Mouse (Mus musculus) cerebellum, adult 2 months (tissue): ENCODE measurements around the gene Fndc7.

Source experiments
- CTCF ChIP-seq: fragments of 200-500 bp; IDR thresholded peaks from 2 replicates; pipeline ENCODE4 v1.5.1; 2011; ENCODE audit warnings: low read depth, mild to moderate bottlenecking, control low read depth, low read length, moderate library complexity, borderline replicate concordance; ENCODE audit not compliant: insufficient read depth
- POLR2A ChIP-seq: fragments of 200-500 bp; IDR thresholded peaks from 2 replicates; pipeline ENCODE4 v1.6.1; 2011; ENCODE audit warnings: low read length, control low read depth, borderline replicate concordance; ENCODE audit not compliant: insufficient read depth

DNA sequence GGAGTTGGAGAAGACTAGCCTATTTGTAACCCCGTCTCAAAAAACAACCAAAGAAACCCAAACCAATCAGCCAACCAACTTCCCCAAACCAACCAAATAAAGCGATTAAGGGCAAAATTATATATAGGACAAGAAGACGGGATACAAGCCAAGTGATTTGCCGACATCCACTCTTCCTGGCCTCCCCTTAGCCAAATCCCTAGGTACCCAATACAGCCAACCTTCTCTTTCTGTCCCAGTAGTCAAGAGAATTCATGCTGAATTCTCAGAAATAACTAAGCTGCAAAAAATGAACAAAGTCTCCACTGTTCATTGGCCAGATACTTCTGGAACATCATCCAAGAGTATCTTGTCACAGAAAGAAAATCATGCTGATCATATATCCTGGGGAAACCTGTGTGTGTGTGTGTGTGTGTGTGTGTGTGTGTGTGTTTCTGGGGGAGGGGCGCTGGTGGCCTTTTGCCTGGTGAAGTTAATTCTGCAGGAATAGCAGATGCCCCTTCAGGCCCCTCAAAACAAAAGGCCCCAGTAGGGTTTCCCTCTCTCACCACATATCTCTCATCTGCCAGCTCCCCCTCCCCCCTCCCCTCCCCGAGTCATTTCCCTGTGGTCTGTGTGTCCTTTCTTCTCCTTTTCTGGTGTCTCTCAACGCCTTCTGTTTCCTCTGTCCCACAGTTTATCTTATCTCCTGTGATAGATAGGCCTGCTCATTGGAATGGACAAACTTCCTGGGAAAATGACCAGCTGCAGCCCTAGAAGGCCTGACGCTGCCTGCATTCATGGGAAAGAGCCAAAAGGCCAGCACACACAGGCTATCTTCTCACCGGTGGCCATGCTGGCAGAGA, 3.9 kb downstream of the Fndc7 start:
- TF ChIP-seq POLR2A (no peak), CTCF (no peak)
